Comparison of ENCODE assay signal across 16 mouse cellular contexts in the genomic region with DNA sequence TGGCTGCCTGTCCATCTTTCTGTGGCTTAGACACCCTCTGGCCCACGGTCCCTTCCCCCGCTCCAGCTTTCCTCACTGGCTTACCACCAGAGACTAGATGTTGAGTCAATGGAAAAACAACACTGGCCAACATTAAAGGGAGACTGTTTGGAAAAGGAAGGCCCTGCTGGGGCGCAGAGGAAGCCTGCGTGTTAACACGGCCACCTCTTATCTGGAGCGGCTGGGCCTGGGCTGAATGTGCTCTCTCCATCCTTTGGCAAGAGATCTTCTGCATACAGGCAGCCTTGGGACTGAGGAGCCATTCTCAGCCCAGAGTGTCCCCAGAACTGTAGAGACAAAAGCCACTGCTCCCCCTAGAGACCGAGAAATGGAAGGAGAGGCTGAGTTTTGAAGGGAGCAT. TPM values are rescaled to one million over a fixed set of nuclear protein-coding genes. Genes with fewer than 3 reads are reported as not detected.
DNase-seq lines count a peak whose midpoint lies in the region; ATAC-seq and TF ChIP-seq lines count a peak whose summit lies in the region.
"Had no signal": no experiment of that assay in that cellular context is flagged by ENCODE, and none has a peak within 500 bp of the region (broad histone marks: within the 10 kb centered on the region; RNA-seq: fewer than 3 reads in every experiment).

No protein-coding gene starts in this region.

- H3K27ac ChIP-seq in gastrocnemius, adult 2 months = no peak overlapping the region
- H3K27ac ChIP-seq in lung, embryonic 14.5 days (ENCODE audit: low read depth) = no peak overlapping the region
- H3K27ac ChIP-seq in heart, embryonic 10.5 days = 0 out of 2 replicates have a peak overlapping the region, but pooled peaks have one; percentile 6
- 0 out of 2 replicates have a peak overlapping the region, but pooled peaks have one; percentile 20 for H3K27ac ChIP-seq in liver, embryonic 12.5 days
- H3K27ac ChIP-seq: forebrain, embryonic 15.5 days; hindbrain, embryonic 15.5 days; neural tube, embryonic 13.5 days had no signal

- no peak; the same call in 1 of the 2 replicates for TF ChIP-seq CTCF in gastrocnemius, adult 2 months (IDR thresholded peaks at IDR 0.05)
- TF ChIP-seq CTCF in lung, embryonic 14.5 days (IDR thresholded peaks at IDR 0.05; ENCODE audit: low read depth) = peak; percentile 26; the same call in 1 of the 2 replicates

- H3K4me1 ChIP-seq in lung, embryonic 14.5 days (ENCODE audit: insufficient read depth) = no peaks in the 10 kb centered on the region
- peaks cover 28% of the 10 kb centered on the region for H3K4me1 ChIP-seq in heart, embryonic 10.5 days
- 0 out of 2 replicates have a peak, but pooled peaks cover 3% of the 10 kb centered on the region for H3K4me1 ChIP-seq in liver, embryonic 12.5 days
- H3K4me1 ChIP-seq: forebrain, embryonic 15.5 days; hindbrain, embryonic 15.5 days; neural tube, embryonic 13.5 days had no signal

- H3K9me3 ChIP-seq in lung, embryonic 14.5 days (ENCODE audit: low read depth, low read length) = no peaks in the 10 kb centered on the region
- no peaks in the 10 kb centered on the region for H3K9me3 ChIP-seq in heart, embryonic 10.5 days
- H3K9me3 ChIP-seq in liver, embryonic 12.5 days (replicated peaks) = no peaks in the 10 kb centered on the region
- H3K9me3 ChIP-seq: forebrain, embryonic 15.5 days; hindbrain, embryonic 15.5 days; neural tube, embryonic 13.5 days had no signal

- intact Hi-C loops in gastrocnemius, adult 2 months (cut with DNase I) = no loop called here

- H3K4me2 ChIP-seq in lung, embryonic 14.5 days = no peak overlapping the region
- H3K4me2 ChIP-seq in liver, embryonic 12.5 days = no peak overlapping the region
- H3K4me2 ChIP-seq: forebrain, embryonic 15.5 days; hindbrain, embryonic 15.5 days; midbrain, embryonic 11.5 days; neural tube, embryonic 13.5 days had no signal

- no peaks in the 10 kb centered on the region for H3K36me3 ChIP-seq in lung, embryonic 14.5 days (ENCODE audit: insufficient read depth)
- no peaks in the 10 kb centered on the region for H3K36me3 ChIP-seq in heart, embryonic 10.5 days
- no peaks in the 10 kb centered on the region for H3K36me3 ChIP-seq in liver, embryonic 12.5 days
- H3K36me3 ChIP-seq: forebrain, embryonic 15.5 days; hindbrain, embryonic 15.5 days; neural tube, embryonic 13.5 days had no signal

- WGBS in lung, embryonic 14.5 days = 56% methylated on average over 7 of the region's 7 CpGs
- 49% methylated on average over 7 of the region's 7 CpGs for WGBS in heart, embryonic 10.5 days
- WGBS in liver, embryonic 12.5 days (ENCODE audit: insufficient replicate concordance) = 38% methylated on average over 7 of the region's 7 CpGs

- peak; percentile 35 for DNase-seq in gastrocnemius, adult 2 months
- no peak for DNase-seq in gastrocnemius, adult 8-10 months (ENCODE audit: low spot score in 2 of 2)
- no peak for DNase-seq in lung, embryonic 14.5 days
- no peak for DNase-seq in lung, postnatal 4 days
- DNase-seq in heart, embryonic 10.5 days (ENCODE audit: low spot score) = peak; percentile 81
- DNase-seq in right cerebral cortex, postnatal 25 days = no peak
- no peak for DNase-seq in adipocyte (ENCODE audit: low spot score)
- DNase-seq: B cell, adult 2 months; cerebellum, adult 11-12 months; gastrocnemius, postnatal 14 days had no signal

- H3K27me3 ChIP-seq in lung, embryonic 14.5 days (ENCODE audit: insufficient read depth, low read length) = peaks cover 9% of the 10 kb centered on the region; the same call in 1 of the 2 replicates
- H3K27me3 ChIP-seq in heart, embryonic 10.5 days (ENCODE audit: insufficient read depth, poor library complexity, severe bottlenecking) = peaks cover 14% of the 10 kb centered on the region; the same call in 1 of the 2 replicates
- H3K27me3 ChIP-seq in liver, embryonic 12.5 days (replicated peaks) = peaks cover 22% of the 10 kb centered on the region
- H3K27me3 ChIP-seq: neural tube, embryonic 13.5 days had no signal

- no peak overlapping the region for H3K9ac ChIP-seq in lung, embryonic 14.5 days
- no peak overlapping the region for H3K9ac ChIP-seq in liver, embryonic 12.5 days
- H3K9ac ChIP-seq: forebrain, embryonic 15.5 days; hindbrain, embryonic 15.5 days; neural tube, embryonic 13.5 days had no signal

- no peak for ATAC-seq in lung, embryonic 14.5 days (ENCODE audit: insufficient read depth)
- no peak for ATAC-seq in liver, embryonic 12.5 days
- ATAC-seq: forebrain, embryonic 15.5 days had no signal

- no peak overlapping the region for H3K4me3 ChIP-seq in gastrocnemius, adult 2 months
- H3K4me3 ChIP-seq in lung, embryonic 14.5 days (ENCODE audit: low read depth, low read length) = no peak overlapping the region
- no peak overlapping the region for H3K4me3 ChIP-seq in heart, embryonic 10.5 days
- H3K4me3 ChIP-seq in liver, embryonic 12.5 days = no peak overlapping the region
- H3K4me3 ChIP-seq: forebrain, embryonic 15.5 days; hindbrain, embryonic 15.5 days; neural tube, embryonic 13.5 days had no signal

RNA-seq across cellular contexts. Expression of gene Prox1, which starts 11.3 kb away (rescaled TPM):
- total RNA-seq in gastrocnemius, adult 2 months (2021) = 1 to 10 TPM; 3.7 to 4.6 TPM
- 1 to 10 TPM; 1.8 to 2.3 (median 2.1) TPM for total RNA-seq in gastrocnemius, adult 8-10 months (2022)
- polyA plus RNA-seq in lung, embryonic 14.5 days (2014; fragmentation: Nextera tagmentation; extraction: Ambion mirVana) = 2.0 and 2.4 TPM in 2 replicates
- polyA plus RNA-seq in heart, embryonic 10.5 days (2016; fragmentation: Nextera tagmentation; extraction: Ambion mirVana) = 13.3 and 17.3 TPM in 2 replicates
- polyA plus RNA-seq in liver, embryonic 12.5 days (2016; fragmentation: Nextera tagmentation; extraction: Ambion mirVana) = 7.6 TPM in 2 replicates
- total RNA-seq: MEL had no signal

Comparison
In these comparisons a context has a peak if more than half of its experiments do, and no peak if none do; other contexts are left out.
1. DNase-seq: peak in gastrocnemius, adult 2 months (single experiment) and heart, embryonic 10.5 days (single experiment); none in gastrocnemius, adult 8-10 months (0 of 2), lung, embryonic 14.5 days (single experiment), lung, postnatal 4 days (0 of 2), right cerebral cortex, postnatal 25 days (single experiment) and adipocyte (single experiment).
2. H3K27ac ChIP-seq: peak in heart, embryonic 10.5 days (single experiment) and liver, embryonic 12.5 days (single experiment); none in gastrocnemius, adult 2 months (single experiment) and lung, embryonic 14.5 days (single experiment).